Mouse (Mus musculus): ENCODE results near the gene Hoga1.

DNA sequence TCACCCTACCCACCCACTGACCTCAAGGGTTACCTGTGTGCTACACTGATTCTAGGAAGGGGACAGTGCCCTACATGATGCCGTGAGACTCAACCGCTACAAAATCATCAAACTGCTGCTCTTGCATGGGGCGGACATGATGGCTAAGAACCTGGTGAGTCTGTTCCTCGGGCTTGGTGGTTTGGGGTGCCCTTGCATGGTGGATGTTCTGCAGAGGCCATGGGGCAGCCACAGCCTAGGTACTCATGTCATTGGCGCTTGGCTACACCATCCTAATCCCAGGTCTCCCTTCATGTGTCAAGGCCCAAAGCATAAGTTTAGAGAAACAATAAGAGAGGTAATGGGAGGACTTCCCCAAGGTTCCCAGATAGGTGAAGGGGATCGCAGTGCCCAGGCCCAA lies 1.4 kb upstream of the Hoga1 start:
- TF ChIP-seq CTCF (IDR thresholded peaks at IDR 0.05; ENCODE audit: borderline replicate concordance, control insufficient read depth, extremely low read depth, insufficient read depth, low read length, poor library complexity) (no peak), POLR2A (IDR thresholded peaks at IDR 0.05; ENCODE audit: control insufficient read depth, extremely low read depth, insufficient read depth, low read length, poor library complexity) (no peak)

All from thymus, adult 2 months (tissue).